Mouse (Mus musculus) gonadal fat pad, adult 2 months (tissue): ENCODE results near the gene Ap3b1. TPM values are rescaled to one million over a fixed set of nuclear protein-coding genes. Genes with fewer than 3 reads are reported as not detected.
A peak's percentile ranks its signal among the peaks of the same experiment; 100 is the strongest.

Source experiments
- DNase-seq: peaks from one replicate; pipeline ENCODE4 v3.0.0-alpha.2; 2012; ENCODE audit warnings: low read depth
- polyA plus RNA-seq: library from polyadenylated mRNA; depleted of rRNA; stranded (reverse); fragments of >200 nt; gene quantifications from 2 replicates; pipeline ENCODE4 v1.2.3, GENCODE M21; 2012

The Ap3b1 gene
- polyA plus RNA-seq, 1 experiment, result 32.4 TPM

GRCm38 (mm10) chr13:94539851-94540646 is 181.3 kb downstream of the Ap3b1 start:
- DNase-seq, result no peak

DNA sequence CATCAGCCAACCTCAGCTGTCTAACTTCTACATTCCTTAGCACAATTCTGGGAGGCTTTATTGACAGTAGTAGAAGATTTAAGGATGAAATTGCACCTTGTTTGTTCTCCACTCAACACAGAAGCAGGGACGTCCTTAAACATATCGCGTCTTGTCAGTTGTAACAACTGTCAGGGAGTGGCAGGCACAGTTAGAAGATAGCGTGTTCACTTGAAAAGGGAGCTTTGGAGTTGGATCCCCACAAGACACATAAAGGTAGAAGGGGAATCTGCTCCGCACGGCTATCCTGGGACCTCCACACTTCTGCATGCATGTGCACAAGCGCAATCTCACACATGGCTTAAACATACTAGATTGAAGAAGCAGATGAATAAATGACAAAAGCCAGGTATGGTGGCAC is 183.3 kb downstream of the Ap3b1 start:
- no peak for DNase-seq

GRCm38 (mm10) chr13:94544211-94544610 is 185.5 kb downstream of the Ap3b1 start:
- DNase-seq, result no peak

DNA sequence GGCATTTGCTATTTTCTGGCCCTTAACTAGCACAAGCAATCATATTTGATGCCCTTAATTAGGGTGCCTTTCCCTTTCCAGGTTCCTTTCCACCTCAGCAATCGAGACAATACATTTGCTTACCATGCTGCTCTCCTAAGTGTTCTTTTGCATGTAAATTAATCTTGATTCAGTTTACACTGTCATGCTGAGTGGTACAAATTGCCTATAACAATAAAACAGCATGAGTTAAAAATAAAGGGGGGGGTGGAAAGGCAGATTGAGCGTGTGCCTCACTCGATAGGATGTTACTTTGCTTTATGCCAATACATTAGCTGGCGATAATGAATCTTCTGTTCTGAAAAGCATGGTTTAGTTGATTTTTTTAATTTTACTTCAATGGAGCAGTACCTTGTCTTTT is 187.0 kb downstream of the Ap3b1 start:
- no peak for DNase-seq

DNA sequence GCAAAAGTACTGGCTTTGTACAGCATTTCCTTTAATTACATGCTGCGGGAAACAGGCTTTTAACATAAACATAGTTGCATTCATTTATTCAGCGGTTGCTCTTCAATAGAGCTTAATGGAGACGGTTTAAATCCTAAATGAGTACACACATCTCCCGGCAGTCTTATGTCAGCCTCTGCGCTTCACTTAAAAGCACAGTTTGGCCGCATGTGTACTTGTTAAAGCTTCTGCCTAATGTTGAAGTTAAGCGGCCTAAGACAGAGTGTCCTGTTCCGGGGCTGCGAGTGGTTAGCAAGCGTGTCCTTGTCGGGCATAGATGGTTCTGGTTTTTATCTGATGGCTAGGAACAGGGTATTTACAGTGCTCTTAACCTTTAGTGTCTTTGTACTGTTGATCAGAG is 187.5 kb downstream of the Ap3b1 start:
- DNase-seq, result no peak

DNA sequence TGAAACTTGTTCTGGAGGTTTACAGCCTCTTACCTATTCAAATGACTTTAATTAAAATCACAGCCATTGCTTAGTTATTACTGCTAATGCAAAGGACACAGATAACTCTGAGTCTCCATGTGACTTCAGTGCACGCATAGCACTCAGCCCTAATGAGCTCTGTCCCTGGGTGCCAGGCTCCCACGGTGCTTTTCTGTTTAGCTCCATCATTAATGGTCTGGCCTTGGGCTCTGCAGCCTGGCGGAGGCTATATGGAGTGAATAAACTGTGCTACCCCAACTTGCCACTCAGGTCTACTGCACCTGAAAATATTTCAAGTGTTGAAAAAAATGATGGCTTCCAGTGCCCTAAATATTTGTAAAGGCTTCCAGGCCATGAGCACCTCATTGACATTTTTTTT is 190.8 kb downstream of the Ap3b1 start:
- no peak for DNase-seq

GRCm38 (mm10) chr13:94550037-94550436 is 191.3 kb downstream of the Ap3b1 start:
- no peak for DNase-seq

DNA sequence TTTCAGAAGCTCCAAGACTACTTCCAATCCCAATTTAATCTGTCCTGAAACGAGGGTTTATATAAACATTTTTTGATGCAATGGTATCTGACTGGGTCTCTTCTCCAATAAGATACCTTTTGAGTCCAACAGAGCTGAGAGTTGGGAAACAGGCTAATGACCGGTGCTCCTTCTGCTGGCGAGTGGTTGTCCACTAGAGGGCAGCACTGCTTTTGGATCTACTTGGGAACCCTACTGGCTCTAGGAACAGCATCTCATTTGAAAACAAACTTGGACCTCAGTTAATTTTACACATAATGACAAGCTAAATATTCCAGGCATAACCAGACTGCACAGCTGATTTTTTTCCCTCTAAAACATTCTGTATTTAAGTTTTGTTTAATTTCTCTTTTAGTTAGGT is 201.3 kb downstream of the Ap3b1 start:
- DNase-seq, result peak; percentile 12

GRCm38 (mm10) chr13:94560878-94561277 is 202.1 kb downstream of the Ap3b1 start:
- DNase-seq, result no peak

- DNase-seq, result peak; percentile 24
Measured at GRCm38 (mm10) chr13:94562652-94563339, 204.0 kb downstream of the Ap3b1 start.

DNA sequence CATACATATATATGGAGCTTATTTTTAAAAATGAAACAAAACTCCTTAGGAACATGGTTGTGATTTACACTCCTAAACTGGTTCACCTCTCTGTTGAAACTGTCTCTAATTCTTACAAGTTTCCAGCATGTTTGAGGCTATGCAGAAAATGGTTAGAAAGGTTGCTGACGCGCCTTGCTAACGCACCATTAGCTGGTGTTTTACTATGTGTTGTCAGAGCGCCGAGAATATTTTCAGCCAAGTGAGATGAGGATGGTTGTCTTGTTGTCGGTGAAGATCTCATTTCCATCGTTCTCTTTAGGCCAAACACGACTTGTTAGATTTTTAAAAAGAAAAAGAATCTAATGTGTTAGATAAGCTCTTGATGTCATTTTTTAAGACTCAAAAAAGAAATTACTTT is 205.1 kb downstream of the Ap3b1 start:
- DNase-seq, result no peak

- DNase-seq, result no peak
Measured at GRCm38 (mm10) chr13:94564351-94564994, 205.7 kb downstream of the Ap3b1 start.

DNA sequence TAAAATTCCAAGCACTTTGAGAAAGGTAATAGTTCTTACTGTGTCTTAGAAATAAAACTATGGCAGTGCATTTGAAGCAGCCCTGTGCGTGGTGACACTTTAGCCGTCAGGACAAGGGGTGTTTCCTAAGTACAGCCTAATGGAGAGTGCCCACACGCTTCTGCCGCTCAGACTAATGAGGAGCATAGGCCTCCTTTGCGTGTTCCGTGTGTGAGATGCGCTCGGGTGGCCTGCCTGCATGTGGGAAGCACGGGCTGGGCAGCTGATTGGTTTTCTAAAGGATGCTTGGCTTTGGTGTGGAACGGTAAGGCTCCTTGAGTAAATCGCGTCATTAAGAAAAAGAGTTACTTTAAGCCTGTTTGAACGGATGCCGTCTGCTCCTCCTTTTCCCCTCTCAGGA is 206.4 kb downstream of the Ap3b1 start:
- DNase-seq, result no peak

DNA sequence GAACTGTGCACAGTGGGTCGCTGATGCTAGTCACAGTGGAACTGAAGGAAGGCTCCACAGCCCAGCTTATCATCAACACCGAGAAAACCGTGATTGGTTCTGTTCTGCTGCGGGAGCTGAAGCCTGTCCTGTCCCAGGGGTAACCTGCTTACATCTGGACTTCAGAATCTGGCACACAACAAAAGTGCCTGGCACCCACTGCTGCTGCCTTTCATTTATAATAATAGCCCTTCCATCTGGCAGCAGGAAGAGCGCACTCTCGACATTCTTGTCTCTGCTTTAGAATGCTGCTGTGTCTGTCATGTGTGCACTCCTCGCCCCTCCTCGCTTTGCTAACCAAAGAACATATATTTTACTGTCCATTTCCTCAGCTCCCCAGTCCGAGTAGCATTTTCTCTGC is 206.9 kb downstream of the Ap3b1 start:
- DNase-seq, result no peak

GRCm38 (mm10) chr13:94567739-94568138 is 209.0 kb downstream of the Ap3b1 start:
- no peak for DNase-seq

DNA sequence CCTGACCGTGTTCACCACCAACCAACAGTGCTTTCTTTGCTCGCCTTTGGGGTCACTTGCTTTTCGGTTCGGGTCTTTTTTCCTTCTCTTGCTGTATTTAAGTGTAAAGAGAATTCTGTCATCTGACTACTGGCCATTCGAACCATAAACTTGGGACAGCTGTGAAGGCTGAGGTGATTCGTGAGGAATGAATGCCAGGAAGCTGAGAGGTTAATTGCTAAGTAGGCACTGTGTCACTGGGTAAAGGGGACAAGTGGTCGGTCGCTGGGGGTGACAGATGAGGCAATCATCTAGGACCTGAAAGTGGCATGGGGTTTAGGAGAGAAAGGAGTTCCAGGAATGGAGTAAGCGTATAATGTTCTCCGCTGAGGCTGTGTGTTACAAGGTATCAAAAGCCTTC is 212.2 kb downstream of the Ap3b1 start:
- DNase-seq, result no peak

GRCm38 (mm10) chr13:94573356-94573755 is 214.6 kb downstream of the Ap3b1 start:
- DNase-seq, result no peak

- DNase-seq, result no peak
Measured at GRCm38 (mm10) chr13:94573833-94574232, 215.1 kb downstream of the Ap3b1 start.

DNA sequence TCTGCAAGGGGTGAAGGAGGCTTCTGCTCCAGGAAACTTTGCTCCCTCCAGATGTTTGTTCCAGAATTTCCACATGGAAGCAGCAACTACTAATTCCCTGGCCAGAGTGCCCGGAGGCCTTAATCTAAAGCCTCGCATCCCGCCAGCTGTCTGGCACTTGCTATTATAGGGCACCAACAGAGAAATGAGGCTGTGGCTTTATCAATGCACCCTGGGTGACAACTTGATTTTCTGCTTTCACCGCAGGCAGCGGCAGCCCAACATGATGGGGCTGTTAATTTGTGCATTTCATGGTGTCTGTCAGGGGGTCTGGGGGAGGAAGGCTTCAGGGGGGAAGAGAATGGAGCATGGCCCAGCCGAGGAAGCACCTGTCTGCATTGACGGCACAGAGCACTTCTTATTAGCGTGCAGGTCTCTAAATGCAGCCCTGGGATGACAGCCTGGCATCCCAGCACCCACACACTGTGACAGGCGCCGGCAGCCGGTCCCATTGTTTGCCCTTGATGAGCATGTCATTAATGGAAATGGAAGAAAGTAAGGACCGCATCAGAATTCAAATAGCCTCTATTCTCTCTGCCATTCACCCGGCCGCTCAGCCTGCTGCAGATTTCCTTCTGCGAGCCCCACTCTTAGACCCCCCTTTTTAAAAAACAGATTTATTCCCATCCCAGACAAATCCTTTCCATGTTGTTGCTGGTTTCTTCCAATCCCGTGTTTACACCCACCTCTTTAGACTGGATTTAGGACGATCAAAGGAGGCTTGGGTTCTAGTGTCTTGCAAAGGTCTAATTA is 217.0 kb downstream of the Ap3b1 start:
- no peak for DNase-seq

GRCm38 (mm10) chr13:94576399-94577176 is 217.8 kb downstream of the Ap3b1 start:
- no peak for DNase-seq

DNA sequence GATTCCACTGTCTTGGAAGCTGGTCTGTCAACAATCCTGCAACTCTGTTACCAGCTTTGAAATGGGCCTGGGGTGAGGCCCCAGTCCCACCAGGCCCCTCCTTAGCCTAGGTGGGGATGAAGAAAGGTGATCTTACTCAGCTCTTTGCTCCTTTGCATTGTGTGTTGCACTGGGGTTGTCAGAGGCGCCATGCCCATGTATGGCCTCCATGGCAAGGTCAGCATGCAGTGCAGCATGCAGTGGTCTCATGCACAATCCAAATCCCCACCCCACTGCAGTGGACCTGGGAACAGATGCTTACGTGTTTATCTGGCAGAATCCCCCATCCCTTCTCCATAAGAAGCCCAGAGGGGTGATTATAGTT is 218.4 kb downstream of the Ap3b1 start:
- no peak for DNase-seq
